Mouse (Mus musculus): ENCODE results near the gene Ptger1.

Gene Ptger1

DNA sequence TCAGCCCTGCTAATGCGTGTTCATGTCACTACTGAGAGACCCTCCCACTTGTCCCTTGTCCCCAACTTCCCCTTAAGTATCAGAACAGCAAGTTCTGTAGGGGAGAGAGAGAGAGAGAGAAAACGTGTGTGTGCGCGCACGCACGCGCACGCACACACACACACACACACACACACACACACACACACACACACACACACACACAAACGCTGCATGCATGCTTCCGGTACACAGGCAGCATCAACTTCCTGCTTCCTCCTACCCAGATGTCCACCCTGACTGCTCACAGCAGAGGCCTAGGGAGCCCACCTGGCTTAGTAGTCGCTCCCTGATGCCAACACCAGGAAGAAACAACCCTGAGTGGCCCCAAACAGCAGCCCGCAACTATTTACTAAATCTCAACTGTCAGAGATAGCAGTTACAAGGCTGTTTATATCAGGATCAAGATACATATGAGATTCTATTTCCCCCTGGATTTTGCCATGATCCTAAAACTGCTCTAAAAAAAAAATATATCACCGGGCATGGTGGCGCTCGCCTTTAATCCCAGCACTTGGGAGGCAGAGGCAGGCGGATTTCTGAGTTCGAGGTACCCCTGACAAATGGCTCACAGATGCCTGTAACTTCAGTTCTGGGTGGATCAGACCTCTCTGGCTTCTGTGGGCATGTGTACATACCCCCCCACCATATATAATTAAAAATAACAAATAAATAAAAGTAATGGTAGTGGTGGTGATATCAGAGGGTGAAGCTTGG lies 29.1 kb downstream of the Ptger1 start:
- in situ Hi-C loops (cut with MboI; ENCODE audit: low sequenced_read_pairs), result no loop called here

DNA sequence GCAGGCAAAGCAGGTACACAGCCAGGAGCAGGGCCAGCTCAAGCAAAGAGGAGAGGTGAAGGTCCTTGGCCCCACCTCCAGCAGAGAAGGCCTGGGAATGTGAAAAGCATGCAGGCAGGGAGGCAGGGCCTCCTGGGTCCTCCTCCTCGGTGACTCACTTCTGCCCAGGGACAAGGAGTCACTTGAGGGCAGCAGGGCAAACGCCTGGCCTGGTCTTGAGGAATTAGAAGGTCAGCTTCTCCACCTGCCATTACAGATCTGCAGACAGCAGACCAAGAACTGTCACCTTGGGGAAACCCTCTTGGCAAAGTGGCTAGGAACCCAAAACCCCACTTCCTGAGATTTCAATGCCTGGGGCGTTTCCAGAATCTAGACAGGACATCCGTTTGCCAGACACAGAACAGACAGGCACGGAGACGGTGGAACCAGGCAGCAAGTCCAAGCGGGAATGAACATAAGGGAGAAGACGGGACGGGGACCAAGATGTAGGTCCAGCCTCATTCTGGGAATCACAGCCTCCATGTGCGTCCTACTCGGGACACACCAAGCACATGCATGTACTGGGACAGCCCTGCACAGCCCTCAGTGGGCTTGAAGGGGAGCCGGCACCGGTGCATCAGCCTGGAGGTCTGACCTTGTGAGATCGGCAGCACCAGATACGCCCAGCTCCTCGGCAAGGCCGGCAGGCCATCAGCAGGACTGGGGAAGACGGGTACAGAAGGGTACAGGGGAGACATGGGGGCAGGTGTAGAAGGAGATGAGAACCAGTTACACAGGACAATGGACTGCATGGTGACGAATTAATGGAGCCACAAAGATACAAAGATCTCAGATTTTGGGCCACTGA lies 31.1 kb downstream of the Ptger1 start:
- in situ Hi-C loops (cut with MboI; ENCODE audit: low sequenced_read_pairs), result no loop called here

DNA sequence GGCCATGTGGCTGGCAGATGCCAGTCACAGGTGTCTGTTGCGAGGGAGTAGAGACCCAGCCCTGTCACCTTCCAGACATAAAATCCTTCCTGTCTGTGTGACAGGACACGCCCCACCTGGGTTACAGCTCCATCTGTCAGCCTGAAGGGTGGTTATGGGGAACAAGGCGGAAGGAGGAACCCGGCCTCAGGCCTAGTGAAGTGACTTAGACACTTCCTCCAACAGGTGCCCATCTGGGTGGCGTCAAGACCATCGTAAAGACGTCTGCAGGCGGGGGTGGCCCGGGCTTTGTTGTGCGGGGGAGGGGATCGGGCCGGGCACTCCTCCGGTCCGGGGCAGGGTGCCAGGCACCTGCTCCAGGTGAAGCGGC lies 31.8 kb downstream of the Ptger1 start:
- in situ Hi-C loops (cut with MboI; ENCODE audit: low sequenced_read_pairs), result no loop called here

DNA sequence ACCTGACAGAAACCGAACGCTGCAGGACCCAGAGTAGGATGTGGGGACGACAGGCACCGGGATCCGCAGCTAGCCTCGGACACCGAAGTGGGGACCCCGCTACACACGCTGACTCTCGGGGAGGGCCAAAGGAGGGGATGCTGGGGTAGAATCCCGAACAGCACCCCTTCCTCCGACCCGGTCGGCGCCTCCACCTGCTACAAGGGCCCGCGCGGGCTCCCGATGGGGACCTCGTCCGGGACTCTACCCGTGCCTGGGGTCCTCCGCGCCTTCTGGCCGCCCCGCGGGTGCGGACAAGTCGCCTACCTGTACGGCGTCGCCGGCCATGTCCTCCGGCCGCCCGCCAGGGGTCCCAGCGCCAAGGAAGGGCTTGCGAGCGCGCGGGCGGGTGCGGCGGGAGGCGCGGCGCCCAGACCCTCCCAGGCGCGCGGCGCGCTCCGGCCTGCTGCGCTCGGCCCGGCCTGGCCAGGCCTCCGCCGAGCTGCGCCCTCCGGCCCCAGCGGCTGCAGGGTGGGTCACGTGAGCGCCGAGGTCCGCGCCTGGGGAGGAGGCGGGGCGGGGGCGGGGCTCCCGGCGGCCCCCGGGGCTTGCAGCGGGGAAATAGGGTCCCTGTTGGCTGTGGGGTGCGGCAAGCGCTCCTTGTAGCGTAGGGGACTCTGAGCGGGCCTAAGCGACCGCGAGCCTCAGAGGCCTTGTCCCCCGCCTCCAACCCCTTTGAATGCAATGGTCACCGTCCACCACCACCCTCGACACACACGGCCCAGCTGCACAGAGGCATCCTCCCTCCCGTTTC lies 32.4 kb downstream of the Ptger1 start, which contains the start of gene Pkn1:
TSS of gene Pkn1 (minus strand) at position 519 of the 793 bp plus-strand sequence.
- in situ Hi-C loops (cut with MboI; ENCODE audit: low sequenced_read_pairs), result no loop called here

DNA sequence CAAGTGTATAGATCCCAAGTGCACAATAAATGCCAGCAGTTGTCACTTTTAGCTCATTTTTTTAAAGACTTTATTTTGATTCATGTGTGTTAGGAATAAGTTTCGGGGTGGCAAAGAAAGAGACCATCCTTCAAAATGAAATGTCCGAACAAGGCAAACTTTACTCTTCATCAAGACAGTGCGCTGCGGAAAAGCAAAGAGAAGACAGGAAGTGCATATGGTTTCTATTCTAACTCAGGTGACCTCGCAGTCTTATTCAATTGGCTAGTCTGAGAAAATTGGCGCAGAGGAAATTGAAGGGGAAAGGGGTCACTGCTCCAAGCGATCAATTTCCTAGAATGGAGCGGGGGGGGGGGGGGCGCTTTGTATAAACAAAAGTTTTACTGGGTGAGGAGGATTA lies 33.1 kb downstream of the Ptger1 start:
- in situ Hi-C loops (cut with MboI; ENCODE audit: low sequenced_read_pairs), result no loop called here

DNA sequence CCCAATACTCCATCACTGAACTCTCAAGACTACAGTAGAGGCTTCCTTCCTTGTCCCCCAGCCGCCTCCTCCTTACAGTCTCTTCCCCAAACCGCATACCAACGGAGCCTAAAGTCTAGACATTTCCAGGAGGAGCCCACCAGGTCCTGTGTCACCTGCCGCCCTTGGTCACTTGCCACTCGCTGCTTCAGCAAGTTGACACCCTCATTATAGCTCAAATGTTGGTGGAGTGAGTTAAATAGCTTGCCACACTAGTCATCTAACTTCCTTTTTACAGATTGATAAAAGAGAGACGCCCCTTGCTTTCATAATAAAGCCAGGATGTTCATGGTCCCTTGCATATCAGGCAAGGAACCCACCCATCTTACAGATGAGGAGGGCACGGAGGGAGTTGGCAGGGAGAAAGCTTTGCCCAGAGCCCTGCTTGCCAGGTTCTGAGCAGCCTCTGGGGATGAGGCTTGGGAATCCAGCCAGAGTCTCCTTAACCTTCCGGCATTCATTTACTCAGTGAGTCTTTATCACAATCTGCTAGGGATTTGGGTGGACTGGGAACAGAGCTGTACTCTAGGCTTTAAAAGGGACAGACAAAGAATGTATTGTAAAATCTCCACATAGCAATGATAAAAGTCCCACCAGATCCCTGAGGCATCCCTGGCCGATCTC lies 34.1 kb downstream of the Ptger1 start:
- in situ Hi-C loops (cut with MboI; ENCODE audit: low sequenced_read_pairs), result no loop called here

DNA sequence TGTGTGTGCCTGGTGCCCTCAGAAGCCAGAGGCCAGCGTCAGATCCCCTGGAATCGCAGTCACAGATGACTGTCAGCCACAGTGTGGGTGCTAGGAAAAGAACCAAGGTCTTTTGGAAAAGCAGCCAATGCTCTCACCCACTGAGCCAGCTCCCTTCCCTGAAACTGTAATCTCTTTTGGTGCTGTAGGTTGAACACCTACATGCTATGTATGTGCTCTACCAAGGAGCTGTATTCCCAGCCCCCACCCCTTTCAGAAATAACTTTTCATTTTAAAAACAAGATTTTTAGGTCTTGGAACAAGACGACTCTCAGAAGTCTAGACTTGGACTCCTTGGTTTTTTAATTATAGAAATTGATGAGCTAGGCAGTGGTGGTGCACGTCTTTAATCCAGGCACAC lies 36.9 kb downstream of the Ptger1 start:
- in situ Hi-C loops (cut with MboI; ENCODE audit: low sequenced_read_pairs), result no loop called here

DNA sequence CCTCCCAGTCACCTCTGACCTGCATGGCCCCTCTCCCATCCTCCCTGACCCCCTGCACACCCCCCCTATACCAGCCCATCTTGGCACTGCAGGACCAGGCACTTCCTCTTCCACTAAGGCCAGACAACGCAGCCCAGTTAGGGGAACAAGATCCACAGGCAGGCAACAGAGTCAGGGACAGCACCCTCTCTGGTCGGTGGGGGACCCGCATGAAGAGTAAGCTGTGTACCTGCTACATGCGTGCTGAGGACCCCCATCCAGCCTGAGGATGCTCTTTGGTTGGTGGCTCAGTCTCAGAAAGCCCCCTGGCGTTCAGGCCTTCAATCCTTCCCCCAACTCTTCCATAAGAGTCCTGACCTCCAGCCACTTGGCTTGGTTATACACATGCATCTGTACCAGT lies 39.9 kb downstream of the Ptger1 start:
- in situ Hi-C loops (cut with MboI; ENCODE audit: low sequenced_read_pairs), result no loop called here

DNA sequence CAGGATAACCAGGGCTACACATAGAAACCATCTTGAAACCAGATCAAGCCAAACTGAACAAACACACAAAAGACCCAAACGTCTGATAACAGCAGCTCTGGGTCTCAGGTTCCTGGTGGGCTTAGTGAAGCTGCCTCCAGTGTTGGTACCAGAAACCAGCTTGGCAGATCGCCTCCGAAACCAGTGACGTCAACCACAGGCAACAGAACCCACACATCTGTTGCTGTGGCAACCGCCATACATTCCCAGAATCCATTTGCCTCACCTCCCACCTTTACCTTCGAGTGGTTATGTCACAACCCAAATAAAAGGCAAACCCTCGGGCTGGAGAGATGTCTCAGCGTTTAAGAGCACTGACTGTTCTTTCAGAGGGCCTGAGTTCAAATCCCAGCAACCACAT lies 41.1 kb downstream of the Ptger1 start:
- in situ Hi-C loops (cut with MboI; ENCODE audit: low sequenced_read_pairs), result no loop called here

DNA sequence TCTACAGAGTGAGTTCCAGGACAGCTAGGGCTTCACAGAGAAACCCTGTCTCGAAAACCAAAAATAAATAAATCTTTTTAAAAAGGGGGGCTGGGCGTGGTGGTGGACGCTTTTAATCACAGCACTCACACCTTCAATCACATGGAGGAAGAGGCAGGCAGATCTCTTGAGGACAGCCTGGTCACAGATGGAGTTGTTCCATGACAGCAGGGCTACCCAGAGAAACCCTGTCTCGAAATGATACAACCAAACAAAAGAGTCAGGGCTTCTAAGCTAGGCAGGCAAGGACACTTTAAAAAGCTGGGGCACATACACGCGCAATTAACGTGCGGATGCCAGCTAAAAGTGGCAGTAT lies 48.2 kb downstream of the Ptger1 start:
- in situ Hi-C loops (cut with MboI; ENCODE audit: low sequenced_read_pairs), result no loop called here

DNA sequence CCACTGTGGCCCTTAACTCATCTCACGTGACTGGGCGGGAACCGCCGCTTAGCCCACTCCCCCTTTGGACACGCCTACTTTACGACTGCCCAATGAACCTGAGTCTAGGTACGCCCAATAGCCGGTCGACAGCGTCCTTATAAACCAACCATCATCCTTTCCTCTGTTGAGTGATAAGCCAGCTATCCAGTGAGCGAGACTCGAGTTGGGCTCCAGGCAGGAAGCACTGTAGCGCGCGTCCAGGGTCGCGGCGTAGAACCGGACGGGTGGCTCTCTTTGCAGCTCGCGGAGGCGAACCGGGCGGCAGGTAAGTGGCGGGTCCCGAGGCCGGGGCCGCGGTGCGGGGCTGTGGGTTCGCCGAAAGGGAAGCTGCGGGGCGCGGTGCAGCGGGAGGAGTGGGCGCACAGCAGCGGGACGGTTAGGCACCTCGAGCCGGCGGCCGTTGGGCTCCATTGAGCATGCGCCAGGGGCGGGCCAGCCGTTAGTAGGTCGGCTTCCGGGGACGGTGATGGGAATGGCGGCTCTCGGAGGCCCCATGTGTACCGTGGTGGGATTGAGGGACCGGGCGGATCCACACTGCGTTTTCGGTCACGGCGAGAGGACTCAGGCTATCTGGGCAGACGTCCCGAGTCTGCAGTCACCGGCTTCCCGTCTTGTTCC lies 48.7 kb downstream of the Ptger1 start, which contains the start of gene Ddx39:
TSS of gene Ddx39 (plus strand) at position 147 of the 660 bp plus-strand sequence.
- in situ Hi-C loops (cut with MboI; ENCODE audit: low sequenced_read_pairs), result no loop called here

DNA sequence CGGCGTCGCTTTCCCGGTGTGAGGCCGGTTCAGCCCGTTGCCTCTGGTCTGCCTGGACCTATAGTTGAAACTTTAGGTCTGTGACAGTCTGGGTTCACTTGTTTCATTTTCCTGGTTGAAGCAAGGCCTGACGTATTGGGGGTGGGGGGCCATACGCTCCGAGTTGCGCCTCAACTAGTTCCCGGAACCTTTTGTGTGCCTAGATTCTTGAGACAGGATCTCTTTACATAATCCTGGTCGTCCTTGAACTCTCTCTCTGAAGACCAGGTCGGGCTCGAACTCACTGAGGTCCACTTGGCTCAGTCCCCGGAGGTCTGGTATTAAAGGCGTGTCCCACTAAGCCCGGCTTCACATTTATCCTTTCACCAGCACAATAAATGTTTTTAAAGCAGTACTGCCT lies 49.3 kb downstream of the Ptger1 start:
- in situ Hi-C loops (cut with MboI; ENCODE audit: low sequenced_read_pairs), result no loop called here

DNA sequence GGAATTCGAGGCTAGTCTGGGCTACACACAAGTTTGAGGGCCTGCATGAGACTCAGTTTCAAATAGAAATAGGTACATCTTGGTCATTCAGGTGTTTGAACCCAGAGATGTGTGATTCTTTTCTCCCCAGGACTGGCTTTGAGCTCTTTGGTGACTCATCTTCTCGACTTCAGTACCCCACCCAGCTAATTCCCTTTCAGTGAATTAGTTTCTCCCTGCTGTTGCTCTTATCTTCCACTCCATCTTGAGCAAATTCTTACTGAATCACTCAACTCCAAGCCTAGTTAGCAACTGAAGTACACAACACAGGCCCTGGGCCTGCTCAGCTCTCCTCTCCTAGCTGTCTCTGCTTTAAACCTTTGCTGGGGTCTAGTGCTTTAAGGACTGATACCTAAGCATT lies 50.1 kb downstream of the Ptger1 start:
- in situ Hi-C loops (cut with MboI; ENCODE audit: low sequenced_read_pairs), result no loop called here

DNA sequence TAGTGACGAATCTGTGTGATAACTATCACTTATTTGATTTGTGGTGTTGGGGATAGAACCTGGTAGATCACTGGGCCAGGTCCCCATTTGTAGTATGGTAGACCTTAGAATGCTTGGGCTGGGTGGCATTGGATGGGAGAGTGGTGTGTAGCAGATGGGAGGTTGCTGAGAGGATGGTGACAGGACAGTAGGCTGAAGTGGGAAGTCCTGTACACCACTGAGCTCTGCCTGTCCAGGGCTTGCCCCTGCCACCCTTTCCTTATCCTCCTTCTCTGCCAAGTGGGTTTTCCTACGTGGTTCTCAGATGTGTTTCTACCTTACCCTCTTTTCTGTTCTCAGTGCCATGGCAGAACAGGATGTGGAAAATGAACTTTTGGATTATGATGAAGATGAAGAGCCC lies 52.6 kb downstream of the Ptger1 start:
- in situ Hi-C loops (cut with MboI; ENCODE audit: low sequenced_read_pairs), result no loop called here

DNA sequence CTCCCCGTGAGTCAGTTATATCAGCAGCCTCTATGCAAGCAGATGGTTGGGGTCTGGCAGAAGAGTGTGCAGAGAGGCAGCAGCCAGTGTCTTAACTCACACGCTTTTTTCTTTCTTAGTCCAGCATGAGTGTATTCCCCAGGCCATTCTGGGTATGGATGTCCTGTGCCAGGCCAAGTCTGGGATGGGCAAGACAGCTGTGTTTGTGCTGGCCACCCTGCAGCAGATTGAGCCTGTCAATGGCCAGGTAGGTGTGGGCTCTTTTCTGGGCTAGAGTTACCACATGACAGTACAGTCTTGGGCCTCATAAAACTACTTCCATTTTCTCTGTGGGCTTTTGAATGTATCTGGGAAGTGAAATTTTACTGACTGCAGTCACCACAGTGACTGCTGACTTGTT lies 53.2 kb downstream of the Ptger1 start:
- in situ Hi-C loops (cut with MboI; ENCODE audit: low sequenced_read_pairs), result no loop called here

DNA sequence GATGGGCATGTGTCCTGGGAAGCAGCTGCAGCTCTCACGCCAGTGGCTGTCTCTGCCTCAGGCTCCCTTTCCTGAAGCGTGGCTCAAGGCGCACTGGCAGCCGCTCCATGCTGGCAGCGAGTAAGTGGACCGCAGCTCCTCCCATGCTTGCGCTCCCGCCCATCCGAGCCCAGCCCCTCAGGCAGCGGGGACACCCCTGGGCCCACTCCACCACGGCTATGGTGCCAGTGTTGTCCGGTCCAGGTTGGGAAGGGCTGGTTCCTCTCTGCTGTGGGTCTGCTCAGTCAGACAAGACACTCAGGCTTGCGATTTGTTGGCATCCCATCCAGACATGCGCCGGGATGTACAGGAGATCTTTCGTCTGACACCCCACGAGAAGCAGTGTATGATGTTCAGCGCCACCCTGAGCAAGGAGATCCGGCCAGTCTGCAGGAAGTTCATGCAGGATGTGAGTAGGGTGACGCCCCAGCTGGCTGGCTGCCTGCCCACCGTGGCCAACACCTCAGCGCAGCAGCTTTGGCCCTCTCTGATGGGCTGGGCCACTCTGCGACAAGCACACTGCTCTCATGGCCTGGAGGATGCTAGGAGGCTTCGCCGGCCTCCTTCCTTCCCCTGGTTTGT lies 55.0 kb downstream of the Ptger1 start:
- in situ Hi-C loops (cut with MboI; ENCODE audit: low sequenced_read_pairs), result no loop called here

Measured in CH12F3 (cell line).